Mouse (Mus musculus): ENCODE results near the gene Gal3st4. TPM values are rescaled to one million over a fixed set of nuclear protein-coding genes. Genes with fewer than 3 reads are reported as not detected.

Gene Gal3st4
- 0.60 and 0.96 TPM in 2 replicates for polyA plus RNA-seq (2014; fragmentation: Nextera tagmentation; extraction: Ambion mirVana)

- H3K9ac ChIP-seq (ENCODE audit: low read depth, low read length), result peak within 1 kb of the TSS; percentile 25; the same call in 1 of the 2 replicates
- ATAC-seq (replicated peaks; ENCODE audit: low FRiP score) (no peak), DNase-seq (ENCODE audit: low spot score) (no peak)
- no peaks in the 10 kb centered on the region; the same call in 1 of the 2 replicates for H3K36me3 ChIP-seq (ENCODE audit: control insufficient read depth, insufficient read depth, low read length)
- H3K27me3 ChIP-seq (replicated peaks; ENCODE audit: control insufficient read depth, insufficient read depth, low read length), result peaks cover 40% of the 10 kb centered on the region
- no peaks in the 10 kb centered on the region for H3K9me3 ChIP-seq (ENCODE audit: control insufficient read depth, low read length)
- H3K4me2 ChIP-seq, result peak within 1 kb of the TSS; percentile 20
- H3K27ac ChIP-seq (ENCODE audit: low read depth, low read length), result no peak within 1 kb of the TSS
- H3K4me1 ChIP-seq (replicated peaks; ENCODE audit: control insufficient read depth, insufficient read depth, low read length), result no peaks in the 10 kb centered on the region; the same call in none of the 2 replicates
- peak within 1 kb of the TSS; percentile 10; the same call in 1 of the 2 replicates for H3K4me3 ChIP-seq (ENCODE audit: low read depth, low read length)
- 9% methylated on average over 12 of the region's 12 CpGs for WGBS
Measured at GRCm38 (mm10) chr5:138272409-138272923, at the start of gene Gal3st4. Gene Gal3st4, minus strand, starts transcription at chr5:138272840.

GRCm38 (mm10) chr5:138312795-138313194, 40.2 kb upstream of the Gal3st4 start:
- Histone ChIP-seq H3K27me3 (replicated peaks; ENCODE audit: control insufficient read depth, insufficient read depth, low read length) (no peaks in the 10 kb centered on the region), H3K4me1 (replicated peaks; ENCODE audit: control insufficient read depth, insufficient read depth, low read length) (no peaks in the 10 kb centered on the region)
- 82% methylated on average over 3 of the region's 3 CpGs for WGBS

GRCm38 (mm10) chr5:138299613-138300012, 27.0 kb upstream of the Gal3st4 start:
- H3K4me3 ChIP-seq (ENCODE audit: low read depth, low read length), result no peak overlapping the region
- H3K9me3 ChIP-seq (ENCODE audit: control insufficient read depth, low read length), result no peaks in the 10 kb centered on the region
- ATAC-seq (replicated peaks; ENCODE audit: low FRiP score) (no peak), DNase-seq (ENCODE audit: low spot score) (no peak)
- no peak overlapping the region for H3K27ac ChIP-seq (ENCODE audit: low read depth, low read length)
- H3K36me3 ChIP-seq (ENCODE audit: control insufficient read depth, insufficient read depth, low read length), result no peaks in the 10 kb centered on the region
- H3K4me2 ChIP-seq, result no peak overlapping the region
- no peaks in the 10 kb centered on the region for H3K4me1 ChIP-seq (replicated peaks; ENCODE audit: control insufficient read depth, insufficient read depth, low read length)
- no peak overlapping the region for H3K9ac ChIP-seq (ENCODE audit: low read depth, low read length)
- WGBS, result 68% methylated on average over 2 of the region's 2 CpGs
- no peaks in the 10 kb centered on the region for H3K27me3 ChIP-seq (replicated peaks; ENCODE audit: control insufficient read depth, insufficient read depth, low read length)

More at GRCm38 (mm10) chr5:138312795-138313194, 40.2 kb upstream of the Gal3st4 start:
- H3K9ac ChIP-seq (ENCODE audit: low read depth, low read length), result no peak overlapping the region
- no peak overlapping the region for H3K4me2 ChIP-seq
- no peaks in the 10 kb centered on the region for H3K36me3 ChIP-seq (ENCODE audit: control insufficient read depth, insufficient read depth, low read length)
- ATAC-seq (replicated peaks; ENCODE audit: low FRiP score), result no peak
- H3K4me3 ChIP-seq (ENCODE audit: low read depth, low read length), result no peak overlapping the region
- no peaks in the 10 kb centered on the region for H3K9me3 ChIP-seq (ENCODE audit: control insufficient read depth, low read length)
- no peak for DNase-seq (ENCODE audit: low spot score)
- H3K27ac ChIP-seq (ENCODE audit: low read depth, low read length), result no peak overlapping the region

- H3K36me3 ChIP-seq (ENCODE audit: control insufficient read depth, insufficient read depth, low read length), result no peaks in the 10 kb centered on the region
Measured at GRCm38 (mm10) chr5:138294158-138294557, 21.5 kb upstream of the Gal3st4 start.

GRCm38 (mm10) chr5:138291638-138292037, 19.0 kb upstream of the Gal3st4 start:
- Histone ChIP-seq H3K9ac (ENCODE audit: low read depth, low read length) (no peak overlapping the region), H3K36me3 (ENCODE audit: control insufficient read depth, insufficient read depth, low read length) (no peaks in the 10 kb centered on the region), H3K4me2 (no peak overlapping the region), H3K27ac (ENCODE audit: low read depth, low read length) (no peak overlapping the region), H3K4me1 (replicated peaks; ENCODE audit: control insufficient read depth, insufficient read depth, low read length) (no peaks in the 10 kb centered on the region), H3K27me3 (replicated peaks; ENCODE audit: control insufficient read depth, insufficient read depth, low read length) (no peaks in the 10 kb centered on the region), H3K9me3 (ENCODE audit: control insufficient read depth, low read length) (no peaks in the 10 kb centered on the region), H3K4me3 (ENCODE audit: low read depth, low read length) (no peak overlapping the region)
- WGBS, result 69% methylated on average over 1 of the region's 1 CpGs
- no peak for ATAC-seq (replicated peaks; ENCODE audit: low FRiP score)
- no peak for DNase-seq (ENCODE audit: low spot score)

More at GRCm38 (mm10) chr5:138294158-138294557, 21.5 kb upstream of the Gal3st4 start:
- DNase-seq (ENCODE audit: low spot score), result no peak
- no peak overlapping the region for H3K27ac ChIP-seq (ENCODE audit: low read depth, low read length)
- H3K4me2 ChIP-seq, result no peak overlapping the region
- H3K9ac ChIP-seq (ENCODE audit: low read depth, low read length), result no peak overlapping the region
- H3K4me1 ChIP-seq (replicated peaks; ENCODE audit: control insufficient read depth, insufficient read depth, low read length), result no peaks in the 10 kb centered on the region
- no peaks in the 10 kb centered on the region for H3K9me3 ChIP-seq (ENCODE audit: control insufficient read depth, low read length)
- H3K4me3 ChIP-seq (ENCODE audit: low read depth, low read length), result no peak overlapping the region
- H3K27me3 ChIP-seq (replicated peaks; ENCODE audit: control insufficient read depth, insufficient read depth, low read length), result no peaks in the 10 kb centered on the region
- ATAC-seq (replicated peaks; ENCODE audit: low FRiP score), result no peak

- Histone ChIP-seq H3K4me2 (no peak overlapping the region), H3K36me3 (ENCODE audit: control insufficient read depth, insufficient read depth, low read length) (no peaks in the 10 kb centered on the region), H3K9me3 (ENCODE audit: control insufficient read depth, low read length) (no peaks in the 10 kb centered on the region), H3K4me3 (ENCODE audit: low read depth, low read length) (no peak overlapping the region), H3K4me1 (replicated peaks; ENCODE audit: control insufficient read depth, insufficient read depth, low read length) (no peaks in the 10 kb centered on the region), H3K27ac (ENCODE audit: low read depth, low read length) (no peak overlapping the region), H3K27me3 (replicated peaks; ENCODE audit: control insufficient read depth, insufficient read depth, low read length) (no peaks in the 10 kb centered on the region), H3K9ac (ENCODE audit: low read depth, low read length) (no peak overlapping the region)
- DNase-seq (ENCODE audit: low spot score) (no peak), ATAC-seq (replicated peaks; ENCODE audit: low FRiP score) (no peak)
- WGBS, result 67% methylated on average over 3 of the region's 3 CpGs
Measured at GRCm38 (mm10) chr5:138287861-138288260, 15.2 kb upstream of the Gal3st4 start.

- Histone ChIP-seq H3K36me3 (ENCODE audit: control insufficient read depth, insufficient read depth, low read length) (no peaks in the 10 kb centered on the region), H3K4me1 (replicated peaks; ENCODE audit: control insufficient read depth, insufficient read depth, low read length) (peaks cover 4% of the 10 kb centered on the region), H3K4me3 (ENCODE audit: low read depth, low read length) (no peak overlapping the region), H3K9me3 (ENCODE audit: control insufficient read depth, low read length) (no peaks in the 10 kb centered on the region), H3K9ac (ENCODE audit: low read depth, low read length) (no peak overlapping the region), H3K27me3 (replicated peaks; ENCODE audit: control insufficient read depth, insufficient read depth, low read length) (peaks cover 6% of the 10 kb centered on the region; the same call in 1 of the 2 replicates), H3K4me2 (no peak overlapping the region), H3K27ac (ENCODE audit: low read depth, low read length) (no peak overlapping the region)
- 50% methylated on average over 1 of the region's 1 CpGs for WGBS
- ATAC-seq (replicated peaks; ENCODE audit: low FRiP score), result no peak
- DNase-seq (ENCODE audit: low spot score), result no peak
Measured at GRCm38 (mm10) chr5:138283540-138283939, 10.9 kb upstream of the Gal3st4 start.

- Histone ChIP-seq H3K36me3 (ENCODE audit: control insufficient read depth, insufficient read depth, low read length) (no peaks in the 10 kb centered on the region; the same call in 1 of the 2 replicates), H3K27me3 (replicated peaks; ENCODE audit: control insufficient read depth, insufficient read depth, low read length) (peaks cover 10% of the 10 kb centered on the region; the same call in 1 of the 2 replicates), H3K4me2 (no peak overlapping the region), H3K4me3 (ENCODE audit: low read depth, low read length) (no peak overlapping the region), H3K27ac (ENCODE audit: low read depth, low read length) (no peak overlapping the region), H3K9ac (ENCODE audit: low read depth, low read length) (no peak overlapping the region), H3K9me3 (ENCODE audit: control insufficient read depth, low read length) (no peaks in the 10 kb centered on the region), H3K4me1 (replicated peaks; ENCODE audit: control insufficient read depth, insufficient read depth, low read length) (peaks cover 4% of the 10 kb centered on the region)
- WGBS, result 69% methylated on average over 2 of the region's 2 CpGs
- no peak for ATAC-seq (replicated peaks; ENCODE audit: low FRiP score)
- DNase-seq (ENCODE audit: low spot score), result no peak
Measured at GRCm38 (mm10) chr5:138281798-138282197, 9.2 kb upstream of the Gal3st4 start.

- DNase-seq (ENCODE audit: low spot score) (no peak), ATAC-seq (replicated peaks; ENCODE audit: low FRiP score) (no peak)
- no peaks in the 10 kb centered on the region; the same call in 1 of the 2 replicates for H3K36me3 ChIP-seq (ENCODE audit: control insufficient read depth, insufficient read depth, low read length)
- no peak overlapping the region for H3K9ac ChIP-seq (ENCODE audit: low read depth, low read length)
- H3K4me1 ChIP-seq (replicated peaks; ENCODE audit: control insufficient read depth, insufficient read depth, low read length), result peaks cover 4% of the 10 kb centered on the region
- no peak overlapping the region for H3K27ac ChIP-seq (ENCODE audit: low read depth, low read length)
- H3K27me3 ChIP-seq (replicated peaks; ENCODE audit: control insufficient read depth, insufficient read depth, low read length), result peaks cover 10% of the 10 kb centered on the region; the same call in 1 of the 2 replicates
- H3K9me3 ChIP-seq (ENCODE audit: control insufficient read depth, low read length), result no peaks in the 10 kb centered on the region
- H3K4me3 ChIP-seq (ENCODE audit: low read depth, low read length), result no peak overlapping the region
- WGBS, result 82% methylated on average over 15 of the region's 15 CpGs
- H3K4me2 ChIP-seq, result peak overlapping the region; percentile 91; the same call in 1 of the 2 replicates
Measured at GRCm38 (mm10) chr5:138280829-138281228, 8.2 kb upstream of the Gal3st4 start.

Measured in liver, embryonic 11.5 days (tissue).